Mouse (Mus musculus): ENCODE results near the gene Man1a2.

DNA sequence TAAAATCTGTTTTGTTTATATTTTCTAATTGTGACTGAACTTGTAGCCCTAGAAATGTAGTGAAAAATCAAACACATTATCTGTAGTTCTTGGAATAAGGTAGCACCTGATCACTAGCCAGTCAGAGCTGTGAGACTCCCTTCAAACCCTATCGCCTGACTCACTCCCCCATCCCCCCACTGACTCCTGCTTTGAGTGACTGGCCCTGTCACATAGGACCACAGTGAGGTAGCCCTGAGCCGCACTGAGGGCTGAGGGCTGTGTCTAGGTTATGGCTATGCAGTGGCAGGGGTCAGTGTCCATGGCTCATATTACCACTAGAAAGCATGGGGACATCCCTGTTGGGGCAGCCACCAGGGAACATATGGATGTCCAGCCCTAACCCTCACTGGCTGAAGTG, 80.8 kb downstream of the Man1a2 start:
- TF ChIP-seq MAX (IDR thresholded peaks at IDR 0.05), result no peak
- TF ChIP-seq CTCF (IDR thresholded peaks at IDR 0.05; ENCODE audit: control insufficient read depth, insufficient read depth, insufficient read length), result no peak
- TF ChIP-seq MYOG (IDR thresholded peaks at IDR 0.05; ENCODE audit: control insufficient read depth, extremely low read depth, insufficient read length), result no peak
- no peak for TF ChIP-seq FOSL1 (IDR thresholded peaks at IDR 0.05; ENCODE audit: insufficient read depth, low read length, poor library complexity, severe bottlenecking)
- TF ChIP-seq USF1 (IDR thresholded peaks at IDR 0.05; ENCODE audit: low read depth), result no peak
